Mouse (Mus musculus): ENCODE data around the gene Pdik1l. TPM values are rescaled to one million over a fixed set of nuclear protein-coding genes. Genes with fewer than 3 reads are reported as not detected.
"Not testable (repeated sequence)": the region's sequence is repeated elsewhere in the genome, so short reads cannot be mapped to it uniquely, and the experiment has no call there.

Gene Pdik1l
- polyA plus RNA-seq, 1 experiment from 2014 or later: 35.7 TPM

- H3K4me3 ChIP-seq: no peak overlapping the region
- no peaks in the 10 kb centered on the region for H3K4me1 ChIP-seq (replicated peaks)
- 31% methylated on average over 13 of the region's 13 CpGs for WGBS
- H3K27ac ChIP-seq (replicated peaks): no peak overlapping the region
- peaks cover 25% of the 10 kb centered on the region for H3K36me3 ChIP-seq
- H3K4me2 ChIP-seq: peak overlapping the region; percentile 33
- H3K27me3 ChIP-seq: no peaks in the 10 kb centered on the region
- H3K9me3 ChIP-seq: no peaks in the 10 kb centered on the region
- no peak for ATAC-seq (ENCODE audit: low FRiP score, low read depth)
- no peak overlapping the region for H3K9ac ChIP-seq
Observed at GRCm38 (mm10) chr4:134272731-134273416, 14.8 kb downstream of the Pdik1l start.

- Histone ChIP-seq H3K27me3 (no peaks in the 10 kb centered on the region), H3K4me2 (no peak overlapping the region), H3K4me3 (no peak overlapping the region), H3K9me3 (no peaks in the 10 kb centered on the region), H3K36me3 (peaks cover 16% of the 10 kb centered on the region), H3K9ac (no peak overlapping the region), H3K27ac (replicated peaks) (no peak overlapping the region), H3K4me1 (replicated peaks) (no peaks in the 10 kb centered on the region)
- WGBS: 86% methylated on average over 7 of the region's 7 CpGs
- ATAC-seq (ENCODE audit: low FRiP score, low read depth): no peak
Observed at GRCm38 (mm10) chr4:134271979-134272378, 15.7 kb downstream of the Pdik1l start.

GRCm38 (mm10) chr4:134269622-134270021 lies 18.1 kb downstream of the Pdik1l start:
- not testable (repeated sequence) for H3K27ac ChIP-seq (replicated peaks); H3K36me3 ChIP-seq; H3K9me3 ChIP-seq

DNA sequence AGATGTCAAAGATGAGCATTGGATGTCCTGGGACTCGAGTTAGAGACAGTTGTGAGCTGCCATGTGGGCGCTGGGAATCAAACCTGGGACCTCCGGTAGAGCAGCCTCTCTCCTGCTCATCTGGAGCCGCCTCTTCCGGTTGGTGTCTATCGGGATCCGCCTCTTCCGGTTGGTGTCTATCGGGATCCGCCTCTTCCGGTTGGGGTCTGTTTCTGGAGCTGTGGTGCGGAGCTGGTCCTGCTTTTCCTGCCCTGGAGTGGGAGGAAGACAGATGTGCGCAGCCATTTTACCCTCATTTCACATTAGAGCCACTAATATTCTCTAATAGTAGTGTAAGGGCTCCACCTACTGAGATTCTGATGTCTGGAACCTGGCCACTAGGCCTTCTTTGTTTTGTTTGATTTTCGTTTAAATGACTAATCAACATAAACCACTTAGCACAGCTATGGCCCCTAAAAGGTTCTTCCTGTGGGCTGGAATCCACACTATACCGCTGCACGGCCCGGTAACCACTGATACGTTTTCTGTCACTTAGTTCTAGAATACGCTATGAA lies 19.5 kb downstream of the Pdik1l start:
- no peak overlapping the region for H3K4me2 ChIP-seq
- H3K27ac ChIP-seq (replicated peaks): no peak overlapping the region
- no peak overlapping the region for H3K9ac ChIP-seq
- no peaks in the 10 kb centered on the region for H3K36me3 ChIP-seq
- H3K9me3 ChIP-seq: no peaks in the 10 kb centered on the region
- H3K4me3 ChIP-seq: no peak overlapping the region
- 87% methylated on average over 19 of the region's 19 CpGs for WGBS
- no peaks in the 10 kb centered on the region for H3K4me1 ChIP-seq (replicated peaks)
- H3K27me3 ChIP-seq: no peaks in the 10 kb centered on the region
- no peak for ATAC-seq (ENCODE audit: low FRiP score, low read depth)

More at GRCm38 (mm10) chr4:134269622-134270021, 18.1 kb downstream of the Pdik1l start:
- ATAC-seq (ENCODE audit: low FRiP score, low read depth); H3K9ac ChIP-seq; H3K27me3 ChIP-seq; H3K4me1 ChIP-seq (replicated peaks); H3K4me2 ChIP-seq; H3K4me3 ChIP-seq: not testable (repeated sequence)

- no peaks in the 10 kb centered on the region for H3K4me1 ChIP-seq (replicated peaks)
- H3K9ac ChIP-seq: no peak overlapping the region
- no peak overlapping the region for H3K27ac ChIP-seq (replicated peaks)
- no peak for ATAC-seq (ENCODE audit: low FRiP score, low read depth)
- no peaks in the 10 kb centered on the region for H3K9me3 ChIP-seq
- no peaks in the 10 kb centered on the region for H3K36me3 ChIP-seq
- no peak overlapping the region for H3K4me2 ChIP-seq
- no peaks in the 10 kb centered on the region for H3K27me3 ChIP-seq
- 67% methylated on average over 9 of the region's 9 CpGs for WGBS
- H3K4me3 ChIP-seq: no peak overlapping the region
Observed at GRCm38 (mm10) chr4:134265860-134266585, 21.7 kb downstream of the Pdik1l start.

GRCm38 (mm10) chr4:134263191-134263590 lies 24.5 kb downstream of the Pdik1l start:
- no peaks in the 10 kb centered on the region for H3K36me3 ChIP-seq
- H3K27me3 ChIP-seq: no peaks in the 10 kb centered on the region
- no peak overlapping the region for H3K4me3 ChIP-seq
- H3K9me3 ChIP-seq: no peaks in the 10 kb centered on the region
- ATAC-seq (ENCODE audit: low FRiP score, low read depth): no peak
- 36% methylated on average over 6 of the region's 6 CpGs for WGBS
- H3K4me1 ChIP-seq (replicated peaks): no peaks in the 10 kb centered on the region
- no peak overlapping the region for H3K4me2 ChIP-seq
- no peak overlapping the region for H3K9ac ChIP-seq
- no peak overlapping the region for H3K27ac ChIP-seq (replicated peaks)

GRCm38 (mm10) chr4:134258354-134258753 lies 29.3 kb downstream of the Pdik1l start:
- no peak for ATAC-seq (ENCODE audit: low FRiP score, low read depth)
- Histone ChIP-seq H3K9ac (no peak overlapping the region), H3K4me3 (no peak overlapping the region), H3K27ac (replicated peaks) (no peak overlapping the region), H3K4me1 (replicated peaks) (peaks cover 10% of the 10 kb centered on the region), H3K27me3 (peaks cover 23% of the 10 kb centered on the region), H3K4me2 (no peak overlapping the region), H3K36me3 (no peaks in the 10 kb centered on the region), H3K9me3 (no peaks in the 10 kb centered on the region)
- 71% methylated on average over 11 of the region's 11 CpGs for WGBS

DNA sequence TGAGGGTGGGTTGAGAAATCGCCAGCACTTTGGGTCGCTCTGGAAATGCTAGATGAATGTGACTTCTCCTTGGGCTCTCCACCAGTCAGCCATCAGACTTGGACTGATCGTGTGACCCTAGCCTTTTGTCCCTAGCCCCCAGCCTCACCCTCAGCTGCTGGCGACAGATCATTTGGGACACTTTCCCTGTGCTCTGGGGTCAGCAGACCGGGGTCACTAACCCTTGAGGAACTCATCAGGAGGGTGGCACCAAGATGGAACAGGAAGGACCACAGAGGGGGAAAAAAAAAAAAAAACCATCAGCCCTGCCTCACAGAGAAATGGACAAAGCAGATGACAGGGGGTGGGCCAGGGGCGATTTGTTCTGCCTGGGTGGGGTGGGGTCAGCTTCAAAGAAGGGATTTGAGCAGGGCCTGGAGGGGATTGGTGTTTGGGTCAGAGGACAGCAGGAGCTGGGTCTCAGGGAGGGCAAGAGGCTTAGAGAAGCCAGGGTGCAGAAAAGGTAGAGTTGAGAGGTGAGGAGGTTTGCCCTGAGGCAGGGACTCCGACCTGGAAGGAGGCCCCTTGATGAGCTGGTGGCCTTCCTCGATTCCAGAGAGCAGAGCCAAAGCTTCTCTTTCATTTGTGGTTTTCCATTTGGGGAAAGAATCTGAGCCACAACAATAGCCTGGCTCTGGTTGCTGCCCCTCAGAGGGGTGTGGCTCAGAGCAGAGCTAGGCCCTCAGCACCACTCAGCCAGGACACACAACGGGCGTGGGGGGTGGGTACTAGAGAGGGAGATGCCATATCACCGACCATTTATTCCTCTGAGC lies 30.3 kb downstream of the Pdik1l start:
- Histone ChIP-seq H3K27ac (replicated peaks) (no peak overlapping the region), H3K9ac (no peak overlapping the region), H3K9me3 (no peaks in the 10 kb centered on the region), H3K4me2 (no peak overlapping the region), H3K27me3 (peaks cover 30% of the 10 kb centered on the region), H3K4me1 (replicated peaks) (peaks cover 15% of the 10 kb centered on the region), H3K4me3 (no peak overlapping the region), H3K36me3 (no peaks in the 10 kb centered on the region)
- no peak for ATAC-seq (ENCODE audit: low FRiP score, low read depth)
- WGBS: 11% methylated on average over 11 of the region's 11 CpGs

DNA sequence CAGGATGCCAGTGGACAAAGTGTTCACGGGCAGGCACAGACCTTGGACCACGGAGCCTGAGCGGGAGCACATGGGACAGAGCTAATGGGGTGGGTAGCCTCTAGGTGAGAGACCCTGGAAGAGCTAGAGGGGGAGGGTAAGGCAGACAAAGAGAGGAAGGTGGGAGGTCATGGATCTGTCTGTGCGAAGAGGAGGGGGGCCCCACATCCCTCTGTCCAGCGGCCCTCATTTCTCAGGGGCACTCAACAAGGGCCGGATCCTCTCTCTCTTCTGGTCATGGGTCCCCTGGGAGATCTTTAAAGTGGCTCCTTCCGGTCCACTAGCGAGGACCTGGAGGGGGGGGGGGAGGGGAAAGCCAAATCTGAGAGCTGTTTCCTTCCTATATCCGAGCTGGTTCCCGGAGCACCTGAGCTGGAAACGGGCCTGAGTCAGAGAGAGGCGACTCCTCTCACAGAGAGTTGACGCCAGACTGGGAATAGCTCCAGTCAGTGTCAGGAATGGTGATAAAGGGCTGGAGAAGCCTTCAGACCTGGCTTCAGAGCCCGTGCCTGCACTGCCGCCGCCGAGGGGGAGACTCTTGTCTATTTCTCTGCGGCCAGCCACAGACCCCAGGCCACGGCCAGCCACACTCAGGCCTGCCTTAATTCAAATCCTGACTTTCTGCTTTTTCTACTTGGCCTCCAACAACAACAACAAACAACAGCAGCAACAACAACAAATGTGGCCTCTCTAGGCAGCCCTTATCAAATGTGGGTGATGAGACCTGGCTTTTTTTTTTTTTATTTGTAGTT lies 31.1 kb downstream of the Pdik1l start:
- H3K27me3 ChIP-seq: peaks cover 36% of the 10 kb centered on the region
- H3K9me3 ChIP-seq: no peaks in the 10 kb centered on the region
- H3K36me3 ChIP-seq: no peaks in the 10 kb centered on the region
- ATAC-seq (ENCODE audit: low FRiP score, low read depth): no peak
- no peak overlapping the region for H3K9ac ChIP-seq
- H3K27ac ChIP-seq (replicated peaks): peak overlapping the region; percentile 19; the same call in 1 of the 2 replicates
- 7% methylated on average over 19 of the region's 19 CpGs for WGBS
- H3K4me2 ChIP-seq: no peak overlapping the region
- no peak overlapping the region for H3K4me3 ChIP-seq
- peaks cover 23% of the 10 kb centered on the region for H3K4me1 ChIP-seq (replicated peaks)

GRCm38 (mm10) chr4:134255854-134256253 lies 31.8 kb downstream of the Pdik1l start:
- 19% methylated on average over 4 of the region's 4 CpGs for WGBS
- no peaks in the 10 kb centered on the region for H3K36me3 ChIP-seq
- H3K4me2 ChIP-seq: no peak overlapping the region
- 0 out of 2 replicates have a peak overlapping the region, but pooled peaks have one; percentile 19 for H3K27ac ChIP-seq (replicated peaks)
- peaks cover 30% of the 10 kb centered on the region for H3K4me1 ChIP-seq (replicated peaks)
- no peaks in the 10 kb centered on the region for H3K9me3 ChIP-seq
- no peak overlapping the region for H3K4me3 ChIP-seq
- ATAC-seq (ENCODE audit: low FRiP score, low read depth): no peak
- H3K27me3 ChIP-seq: peaks cover 36% of the 10 kb centered on the region
- no peak overlapping the region for H3K9ac ChIP-seq

DNA sequence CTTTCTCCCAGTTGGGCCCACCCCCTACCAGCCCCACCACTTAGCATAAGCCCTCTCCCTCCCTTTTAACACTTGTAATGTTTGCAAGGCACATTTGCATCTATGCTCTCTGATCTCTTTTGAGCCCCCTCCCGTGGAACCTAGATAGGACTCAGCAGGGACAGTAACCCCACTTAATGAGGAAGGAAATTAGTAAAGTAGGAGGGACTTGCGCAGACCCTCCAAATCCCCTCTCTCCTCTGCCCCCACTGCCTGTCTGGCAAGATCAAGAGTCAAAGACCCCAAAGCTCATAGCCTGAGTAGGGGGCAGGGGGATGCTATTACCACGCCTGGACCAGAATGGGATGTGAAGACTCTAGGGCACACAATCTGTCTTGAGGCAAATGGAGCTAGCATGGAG lies 32.9 kb downstream of the Pdik1l start:
- Histone ChIP-seq H3K9me3 (no peaks in the 10 kb centered on the region), H3K9ac (no peak overlapping the region), H3K27me3 (peaks cover 36% of the 10 kb centered on the region), H3K4me2 (no peak overlapping the region), H3K4me3 (no peak overlapping the region), H3K36me3 (no peaks in the 10 kb centered on the region), H3K27ac (replicated peaks) (no peak overlapping the region), H3K4me1 (replicated peaks) (peaks cover 40% of the 10 kb centered on the region)
- no peak for ATAC-seq (ENCODE audit: low FRiP score, low read depth)
- WGBS: 23% methylated on average over 3 of the region's 3 CpGs

Measured in hindbrain, embryonic 15.5 days (tissue).